Mouse (Mus musculus) gastrocnemius, postnatal 4 days (tissue): ENCODE measurements around the gene Ifne. TPM values are rescaled to one million over a fixed set of nuclear protein-coding genes. Genes with fewer than 3 reads are reported as not detected.
A peak's percentile ranks its signal among the peaks of the same experiment; 100 is the strongest.
"Not testable (repeated sequence)": the region's sequence is repeated elsewhere in the genome, so short reads cannot be mapped to it uniquely, and the experiment has no call there.

Source experiments
- DNase-seq, 2 experiments: peaks; one replicate each; pipeline ENCODE4 v3.0.0; 2021 to 2022; ENCODE audit warnings: low spot score in 2 of 2, mixed read lengths in 2 of 2
- microRNA-seq: library from miRNA; unstranded; fragments of <30 nt; microRNA quantifications from one replicate; pipeline ENCODE4 v1.2.0, GENCODE M21; 2021
- total RNA-seq, 2 experiments: library from RNA; stranded (reverse); gene quantifications; 2 replicates each; pipeline ENCODE4 v1.2.3; 2021

Ifne gene
- total RNA-seq, 2 experiments from 2014 or later, result not detected

- DNase-seq, result no peak
Observed at GRCm38 (mm10) chr4:88867926-88868911, 11.8 kb downstream of the Ifne start.

- peak; percentile 23 to 66 for DNase-seq
Observed at GRCm38 (mm10) chr4:88867366-88867925, 12.6 kb downstream of the Ifne start.

- no peak for DNase-seq
Observed at GRCm38 (mm10) chr4:88865011-88865569, 14.9 kb downstream of the Ifne start.

- no peak for DNase-seq
Observed at GRCm38 (mm10) chr4:88864599-88864998, 15.4 kb downstream of the Ifne start.

GRCm38 (mm10) chr4:88863309-88863708 is 16.7 kb downstream of the Ifne start:
- DNase-seq, result no peak

- DNase-seq, result no peak
Observed at GRCm38 (mm10) chr4:88859214-88859613, 20.8 kb downstream of the Ifne start.

GRCm38 (mm10) chr4:88851026-88851763 is 28.8 kb downstream of the Ifne start:
- DNase-seq, result no peak

- no peak for DNase-seq
Observed at GRCm38 (mm10) chr4:88849698-88850097, 30.3 kb downstream of the Ifne start, which contains the start of gene Ifna1. Gene Ifna1 (plus strand): TSS chr4:88850087.

- no peak for DNase-seq
Observed at GRCm38 (mm10) chr4:88845334-88845733, 34.7 kb downstream of the Ifne start.

GRCm38 (mm10) chr4:88841438-88841911 is 38.5 kb downstream of the Ifne start, which contains the start of gene Ifna4:
Gene Ifna4 (plus strand): TSS chr4:88841861.
- DNase-seq, result no peak

GRCm38 (mm10) chr4:88840058-88840457 is 39.9 kb downstream of the Ifne start:
- no peak for DNase-seq

GRCm38 (mm10) chr4:88838828-88839227 is 41.2 kb downstream of the Ifne start:
- no peak for DNase-seq

GRCm38 (mm10) chr4:88835225-88835624 is 44.8 kb downstream of the Ifne start, which contains the start of gene Ifna5:
Gene Ifna5 (plus strand): TSS chr4:88835525.
- DNase-seq, result not testable (repeated sequence)

- DNase-seq, result peak in 1 of 2 experiments; percentile 19
Observed at GRCm38 (mm10) chr4:88830523-88830922, 49.5 kb downstream of the Ifne start.

Small RNAs within 50 kb of the gene (microRNA-seq; reads per million reads assigned to microRNA genes)
- 70.5 reads per million, percentile 46 among the genes with 10 or more reads in this experiment for gene Mir31

Other genes starting within 250 kb of the Ifne start
- not detected for gene C87499, start 245.8 kb downstream of the Ifne start, total RNA-seq
- gene Ifna13, start 235.7 kb downstream of the Ifne start, total RNA-seq, result not detected
- not detected for gene Ifna16, start 203.3 kb downstream of the Ifne start, total RNA-seq
- not detected for gene Ifna2, start 196.3 kb downstream of the Ifne start, total RNA-seq
- not detected for gene Ifnab, start 188.8 kb downstream of the Ifne start, total RNA-seq
- gene Gm26566, start 158.4 kb downstream of the Ifne start, total RNA-seq, result under 1 TPM in 1 of 2 experiments, not detected in 1; 0.98 TPM
- gene Klhl9, start 157.7 kb downstream of the Ifne start, total RNA-seq, result 10 to 100 TPM; 81.9 to 94.2 TPM
- gene Gm13271, start 125.3 kb downstream of the Ifne start, total RNA-seq, result not detected
- not detected for gene Gm13283, start 120.1 kb downstream of the Ifne start, total RNA-seq
- gene Gm13290, start 106.4 kb downstream of the Ifne start, total RNA-seq, result not detected
- gene Gm13289, start 103.3 kb downstream of the Ifne start, total RNA-seq, result not detected
- gene Gm13272, start 100.4 kb downstream of the Ifne start, total RNA-seq, result not detected
- gene Ifnz, start 98.1 kb downstream of the Ifne start, total RNA-seq, result not detected
- gene Gm13276, start 94.5 kb downstream of the Ifne start, total RNA-seq, result not detected
- not detected for gene Gm13277, start 91.6 kb downstream of the Ifne start, total RNA-seq
- gene Gm13278, start 88.7 kb downstream of the Ifne start, total RNA-seq, result not detected
- gene Gm13275, start 85.7 kb downstream of the Ifne start, total RNA-seq, result not detected
- gene Gm13279, start 82.8 kb downstream of the Ifne start, total RNA-seq, result not detected
- under 1 TPM; 0.37 to 0.54 TPM for gene Gm13285, start 80.5 kb downstream of the Ifne start, total RNA-seq
- not detected for gene Gm13287, start 76.9 kb downstream of the Ifne start, total RNA-seq
- gene Gm13288, start 74.7 kb downstream of the Ifne start, total RNA-seq, result not detected
- not detected for gene Ifna7, start 64.0 kb downstream of the Ifne start, total RNA-seq
- not detected for gene Ifna11, start 60.2 kb downstream of the Ifne start, total RNA-seq
- gene Ifna6, start 52.8 kb downstream of the Ifne start, total RNA-seq, result not detected
- not detected for gene Ifna5, start 44.7 kb downstream of the Ifne start, total RNA-seq
- not detected for gene Ifna4, start 38.3 kb downstream of the Ifne start, total RNA-seq
- not detected for gene Ifna1, start 30.1 kb downstream of the Ifne start, total RNA-seq